Mouse (Mus musculus): Measurements from ENCODE around the gene Ankle1. TPM values are rescaled to one million over a fixed set of nuclear protein-coding genes. Genes with fewer than 3 reads are reported as not detected.

The Ankle1 gene
- polyA plus RNA-seq, 1 experiment from 2014 or later: 51.6 TPM

DNA sequence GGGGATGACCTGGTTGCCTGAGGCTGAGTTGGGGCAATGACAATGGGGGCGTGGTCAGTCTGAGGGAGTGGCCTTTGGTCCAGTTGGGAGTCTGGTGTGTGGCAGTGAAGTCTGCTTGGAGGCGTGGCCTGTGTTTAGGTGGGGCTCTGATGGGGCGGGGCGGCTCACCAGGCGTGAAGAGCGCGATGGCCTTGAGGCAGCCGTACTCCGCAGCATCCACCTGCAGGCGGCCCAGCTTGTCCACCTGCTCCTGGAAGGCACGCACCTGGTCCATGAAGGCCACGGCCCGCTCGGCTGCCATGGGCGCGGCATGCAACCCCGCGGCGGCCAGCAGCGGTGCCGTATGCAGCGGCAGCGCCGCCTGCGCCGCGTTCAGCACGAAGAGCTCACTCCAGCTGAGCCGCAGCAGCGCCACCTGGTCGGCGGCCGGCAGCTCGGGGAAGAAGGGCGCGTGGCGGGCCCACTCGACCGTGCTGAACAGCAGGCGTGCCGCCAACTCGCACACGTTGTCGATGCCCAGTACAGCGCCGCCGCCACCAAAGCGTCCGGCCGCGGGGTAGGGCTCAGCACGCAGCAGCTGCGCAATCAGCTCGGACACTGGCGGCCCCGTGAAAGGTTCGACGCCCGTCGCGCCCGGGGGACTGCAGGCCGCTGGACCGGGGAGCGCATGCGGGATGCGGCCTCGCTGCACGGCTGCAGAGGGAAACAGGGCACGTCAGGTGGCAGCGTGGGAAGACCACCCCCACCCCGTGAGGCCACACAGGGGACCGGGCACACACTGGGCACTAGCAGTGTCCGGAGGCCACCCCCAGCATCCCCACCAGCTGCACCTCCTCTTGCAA lies 30.0 kb upstream of the Ankle1 start:
- Histone ChIP-seq H3K9me3 (replicated peaks) (no peaks in the 10 kb centered on the region), H3K36me3 (peaks cover 77% of the 10 kb centered on the region), H3K4me3 (peak overlapping the region; percentile 47), H3K27me3 (ENCODE audit: low read depth, poor library complexity, severe bottlenecking) (peaks cover 17% of the 10 kb centered on the region), H3K27ac (replicated peaks) (peak overlapping the region; percentile 74), H3K4me1 (peaks cover 70% of the 10 kb centered on the region)
- peak; percentile 68 for DNase-seq (ENCODE audit: low spot score)
- 5% methylated on average over 74 of the region's 74 CpGs for WGBS

DNA sequence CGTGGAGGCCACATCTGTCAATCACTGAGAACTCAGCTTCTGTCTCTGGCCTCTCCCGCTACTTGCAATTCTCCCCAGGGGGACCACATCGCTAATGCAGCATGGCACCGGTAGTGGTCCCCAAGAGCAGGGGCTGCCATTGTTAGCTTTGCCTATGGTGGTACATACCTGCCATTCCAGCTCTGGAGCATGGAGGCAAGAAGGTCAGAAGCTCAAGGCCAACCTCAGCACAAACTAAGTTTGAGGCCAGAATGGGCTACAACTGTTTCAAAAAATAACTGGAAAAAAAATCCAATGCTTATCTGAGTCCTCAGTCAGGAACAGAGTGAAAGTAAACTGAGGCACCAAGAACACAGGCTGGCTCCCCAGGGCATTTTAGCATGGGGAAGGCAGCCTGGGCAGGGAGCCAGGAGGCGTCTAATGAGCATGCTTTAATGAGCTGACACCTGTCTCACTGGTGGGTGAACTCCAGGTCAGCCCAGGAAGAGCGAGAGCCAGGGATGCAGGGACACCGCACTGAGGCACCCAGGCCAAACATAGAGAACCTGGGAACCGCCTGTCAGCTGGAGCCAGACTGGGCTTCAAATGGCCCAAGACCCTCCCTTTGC lies 29.3 kb upstream of the Ankle1 start:
- peak overlapping the region; percentile 47 for H3K4me3 ChIP-seq
- peaks cover 77% of the 10 kb centered on the region for H3K36me3 ChIP-seq
- H3K4me1 ChIP-seq: peaks cover 71% of the 10 kb centered on the region
- 43% methylated on average over 8 of the region's 8 CpGs for WGBS
- H3K9me3 ChIP-seq (replicated peaks): no peaks in the 10 kb centered on the region
- peak; percentile 32 for DNase-seq (ENCODE audit: low spot score)
- peaks cover 17% of the 10 kb centered on the region for H3K27me3 ChIP-seq (ENCODE audit: low read depth, poor library complexity, severe bottlenecking)
- peak overlapping the region; percentile 74 for H3K27ac ChIP-seq (replicated peaks)

DNA sequence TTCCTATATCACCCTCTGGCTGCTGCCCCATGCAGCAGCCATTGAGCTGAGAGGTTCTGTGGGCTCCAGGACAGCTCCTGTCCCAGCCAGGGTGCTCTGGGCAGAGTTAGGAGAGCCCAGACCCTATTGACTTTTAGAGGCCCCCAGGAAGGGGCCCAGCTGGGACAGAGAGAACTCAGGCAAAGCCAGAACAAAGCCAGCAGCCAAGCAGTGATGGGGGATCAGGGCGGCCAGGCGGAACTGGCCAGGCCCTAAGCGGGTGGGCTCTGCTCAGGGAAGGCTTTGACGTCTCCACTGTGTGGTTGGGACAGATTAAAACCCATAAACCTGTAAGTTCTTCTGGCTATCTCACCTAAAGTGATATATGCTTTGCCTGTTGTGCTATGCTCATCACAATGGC lies 26.8 kb upstream of the Ankle1 start:
- Histone ChIP-seq H3K27ac (replicated peaks) (peak overlapping the region; percentile 99), H3K9me3 (replicated peaks) (no peaks in the 10 kb centered on the region), H3K4me3 (peak overlapping the region; percentile 99), H3K36me3 (peaks cover 53% of the 10 kb centered on the region), H3K4me1 (peaks cover 90% of the 10 kb centered on the region), H3K27me3 (ENCODE audit: low read depth, poor library complexity, severe bottlenecking) (peaks cover 17% of the 10 kb centered on the region)
- peak; percentile 61 for DNase-seq (ENCODE audit: low spot score)
- WGBS: 16% methylated on average over 4 of the region's 4 CpGs

DNA sequence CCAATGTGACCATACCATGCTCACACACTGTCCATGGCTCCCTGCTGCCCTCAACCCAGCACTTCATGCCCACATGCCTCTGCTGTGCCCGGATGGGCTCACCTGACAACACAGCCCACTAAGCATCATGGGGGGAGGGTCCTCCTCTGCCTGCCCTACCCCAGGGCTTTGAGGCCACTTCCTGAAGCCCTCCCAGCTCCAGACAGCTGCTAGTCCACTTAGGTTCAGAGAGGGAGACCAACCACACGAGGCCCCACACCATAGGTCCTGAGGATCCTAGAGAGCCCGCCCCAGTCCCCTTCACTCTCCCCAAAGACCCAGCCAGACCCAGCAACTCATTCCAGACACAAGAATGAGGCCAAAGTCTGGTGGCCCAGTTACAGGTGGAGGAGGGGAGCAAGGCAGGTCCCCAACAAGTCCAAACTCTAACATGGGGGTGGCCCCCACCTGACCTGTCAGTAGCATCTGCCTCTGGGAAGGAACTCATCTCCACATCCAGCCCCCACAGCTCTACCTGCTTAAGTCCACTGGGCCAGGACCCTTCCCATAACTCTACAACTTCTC lies 26.2 kb upstream of the Ankle1 start:
- 26% methylated on average over 3 of the region's 3 CpGs for WGBS
- peaks cover 94% of the 10 kb centered on the region for H3K4me1 ChIP-seq

DNA sequence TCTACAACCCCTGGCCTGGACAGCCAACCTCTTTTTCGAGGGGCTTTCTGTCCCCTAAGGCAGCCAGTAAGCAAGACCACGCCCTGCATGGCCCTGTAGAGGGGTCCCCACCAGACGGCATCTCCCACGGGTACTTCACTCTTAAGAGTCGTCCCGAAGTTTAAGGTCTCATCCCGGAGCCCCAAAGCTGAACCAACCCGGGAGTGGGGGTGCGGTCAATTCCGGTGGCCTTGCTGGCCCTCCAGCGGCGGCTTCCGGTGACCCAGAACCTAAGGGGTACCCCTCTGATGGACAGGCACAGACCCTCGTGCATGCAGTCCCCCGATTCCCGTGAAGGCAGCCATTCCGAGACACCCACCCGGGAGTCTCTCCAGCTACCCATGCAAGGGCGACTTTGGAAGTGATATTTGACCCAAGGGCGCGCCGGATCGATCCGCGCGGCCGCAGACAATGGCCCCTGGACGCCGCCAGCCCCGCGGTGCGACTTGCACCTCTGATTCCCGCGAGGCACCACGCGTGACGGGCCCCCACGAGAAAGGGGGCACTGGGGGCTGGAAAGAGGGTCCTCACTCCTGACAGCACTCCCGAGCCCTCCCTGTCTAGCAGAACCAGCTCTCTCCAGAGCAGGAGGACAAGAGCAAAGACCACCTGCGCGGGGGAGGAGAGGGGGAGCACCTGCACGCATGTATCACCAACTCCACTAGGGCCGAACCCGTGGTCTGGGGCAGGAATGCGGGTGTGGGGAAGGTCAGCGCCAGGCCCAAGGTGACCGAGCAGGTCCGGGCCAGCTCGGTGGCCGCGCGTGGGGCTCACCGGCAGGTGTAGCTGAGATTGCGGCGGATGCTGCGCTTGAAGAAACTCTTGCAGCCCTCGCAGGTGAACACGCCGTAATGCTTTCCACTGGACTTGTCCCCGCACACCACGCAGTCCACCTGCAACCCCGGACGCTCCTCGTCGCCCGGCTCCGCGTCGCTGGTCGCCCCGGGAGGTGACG lies 25.3 kb upstream of the Ankle1 start:
- WGBS: under 1% methylated on average over 72 of the region's 72 CpGs

More for the DNA sequence above, 26.2 kb upstream of the Ankle1 start:
- H3K4me3 ChIP-seq: peak overlapping the region; percentile 99
- peak overlapping the region; percentile 99 for H3K27ac ChIP-seq (replicated peaks)
- H3K27me3 ChIP-seq (ENCODE audit: low read depth, poor library complexity, severe bottlenecking): peaks cover 17% of the 10 kb centered on the region
- H3K36me3 ChIP-seq: peaks cover 47% of the 10 kb centered on the region
- no peaks in the 10 kb centered on the region for H3K9me3 ChIP-seq (replicated peaks)
- peak; percentile 42 for DNase-seq (ENCODE audit: low spot score)

DNA sequence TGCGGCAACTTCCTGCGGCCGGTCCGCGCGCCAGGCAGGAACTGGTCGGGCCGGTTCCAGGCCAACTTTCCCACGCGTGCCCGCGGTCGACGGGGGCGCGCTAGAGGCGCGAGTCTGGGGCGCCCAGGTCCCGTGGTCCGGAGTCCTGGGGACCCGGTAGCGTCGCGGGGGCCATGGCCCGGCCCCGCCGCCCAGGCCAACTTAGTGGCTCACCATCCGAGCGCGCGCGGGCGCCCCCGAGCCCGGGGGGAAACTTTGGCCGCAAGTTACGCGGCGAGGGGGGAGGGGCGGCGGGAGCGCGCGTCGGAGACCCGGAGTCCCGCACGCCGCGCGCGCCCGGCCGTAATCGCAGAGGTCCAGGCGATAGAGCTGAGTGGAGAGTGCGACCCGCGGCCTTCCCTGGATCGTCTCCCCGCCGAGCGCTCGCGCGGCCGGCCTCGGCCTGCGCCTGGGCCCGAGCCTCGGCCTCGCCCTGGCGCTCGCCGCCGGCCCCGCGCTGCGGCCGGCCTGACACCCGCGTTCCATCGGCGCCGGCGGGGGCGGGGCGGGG lies 24.3 kb upstream of the Ankle1 start, which contains the start of gene Nr2f6:
Nr2f6 (minus strand) TSS at position 540 of the 550 bp plus-strand sequence.
- H3K36me3 ChIP-seq: peaks cover 28% of the 10 kb centered on the region
- peaks cover 87% of the 10 kb centered on the region for H3K4me1 ChIP-seq
- H3K9me3 ChIP-seq (replicated peaks): no peaks in the 10 kb centered on the region
- H3K4me3 ChIP-seq: peak within 1 kb of the TSS; percentile 99
- peaks cover 15% of the 10 kb centered on the region for H3K27me3 ChIP-seq (ENCODE audit: low read depth, poor library complexity, severe bottlenecking)
- peak within 1 kb of the TSS; percentile 99 for H3K27ac ChIP-seq (replicated peaks)
- peak; percentile 82 for DNase-seq (ENCODE audit: low spot score)
- under 1% methylated on average over 88 of the region's 89 CpGs for WGBS

More for the DNA sequence above, 25.3 kb upstream of the Ankle1 start:
- peak overlapping the region; percentile 99 for H3K4me3 ChIP-seq
- peaks cover 91% of the 10 kb centered on the region for H3K4me1 ChIP-seq
- peak overlapping the region; percentile 99 for H3K27ac ChIP-seq (replicated peaks)
- peak; percentile 45 for DNase-seq (ENCODE audit: low spot score)
- H3K9me3 ChIP-seq (replicated peaks): no peaks in the 10 kb centered on the region
- peaks cover 38% of the 10 kb centered on the region for H3K36me3 ChIP-seq
- H3K27me3 ChIP-seq (ENCODE audit: low read depth, poor library complexity, severe bottlenecking): peaks cover 17% of the 10 kb centered on the region

DNA sequence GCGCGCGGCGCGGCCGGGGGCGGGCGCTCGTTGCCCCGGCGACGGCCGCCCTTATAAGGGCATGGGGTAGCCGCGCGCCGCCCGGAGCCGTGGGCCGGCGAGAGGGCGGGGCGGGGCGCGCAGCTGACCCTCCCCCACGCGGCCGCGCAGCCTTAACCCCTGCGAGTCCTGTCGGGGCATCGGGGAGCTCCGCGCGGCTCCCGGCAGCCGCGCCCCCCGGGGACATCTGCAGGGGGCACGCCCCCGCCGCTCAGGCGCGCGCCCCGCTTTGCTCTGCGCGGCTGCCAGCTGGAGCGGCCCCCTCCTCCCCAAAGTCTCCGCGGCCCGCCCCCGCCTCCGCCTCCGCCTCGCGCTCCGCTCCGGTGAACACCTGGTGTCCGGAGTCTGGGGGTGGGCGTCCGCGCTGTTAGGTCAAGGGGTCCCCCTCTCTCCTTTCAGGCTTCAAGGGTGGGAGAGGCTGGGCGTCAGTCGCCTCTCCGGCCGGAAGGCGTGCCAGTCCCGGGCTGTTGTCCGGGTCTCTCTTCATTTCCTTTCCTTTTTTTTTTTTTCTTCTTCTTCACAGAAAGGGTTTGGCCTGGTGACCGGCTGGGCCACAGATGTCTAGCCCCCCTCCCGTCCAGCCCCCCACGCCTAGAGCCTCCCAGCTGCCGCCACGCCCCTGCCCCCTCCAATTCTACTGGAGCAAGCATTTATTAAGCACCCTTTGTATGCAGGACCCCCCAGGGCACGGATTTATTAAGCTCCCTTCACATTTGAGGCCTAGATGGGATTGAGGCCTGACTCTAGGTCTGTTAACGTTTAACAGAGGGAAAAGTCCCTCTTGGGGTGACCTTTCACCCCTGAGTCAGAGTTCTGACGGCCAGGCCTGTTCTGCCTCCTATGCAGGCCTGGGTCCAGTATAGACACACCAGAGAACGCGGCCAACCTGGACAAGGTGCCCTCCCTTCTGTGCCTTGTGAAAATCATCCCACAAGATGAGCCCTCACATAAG lies 23.5 kb upstream of the Ankle1 start:
- WGBS: under 1% methylated on average over 80 of the region's 80 CpGs
- Histone ChIP-seq H3K27ac (replicated peaks) (peak overlapping the region; percentile 99), H3K9me3 (replicated peaks) (no peaks in the 10 kb centered on the region), H3K27me3 (ENCODE audit: low read depth, poor library complexity, severe bottlenecking) (peaks cover 7% of the 10 kb centered on the region; the same call in 1 of the 2 replicates), H3K4me1 (peaks cover 80% of the 10 kb centered on the region), H3K36me3 (peaks cover 20% of the 10 kb centered on the region), H3K4me3 (peak overlapping the region; percentile 99)
- peak; percentile 90 for DNase-seq (ENCODE audit: low spot score)

DNA sequence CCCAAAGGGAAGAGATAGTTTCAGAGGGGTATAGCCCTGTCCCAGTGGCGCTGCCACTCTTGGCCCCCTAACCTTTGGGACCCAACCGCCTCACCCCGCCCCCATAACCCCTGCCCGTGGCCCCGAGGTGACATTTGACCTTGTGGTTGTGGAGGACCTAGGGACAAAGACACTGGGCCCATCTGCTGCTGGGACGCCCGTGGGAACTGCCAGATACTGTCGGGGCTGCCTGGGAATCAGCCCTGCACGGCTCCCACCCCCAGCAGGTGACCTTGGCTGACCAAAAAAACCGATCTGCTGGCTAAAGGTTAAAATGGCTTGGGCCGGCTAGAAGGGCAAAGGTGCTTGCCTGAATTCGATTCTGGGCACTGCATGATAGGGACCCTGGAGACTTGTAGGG lies 22.4 kb upstream of the Ankle1 start:
- Histone ChIP-seq H3K4me1 (peaks cover 68% of the 10 kb centered on the region), H3K36me3 (peaks cover 9% of the 10 kb centered on the region), H3K27ac (replicated peaks) (peak overlapping the region; percentile 99), H3K27me3 (ENCODE audit: low read depth, poor library complexity, severe bottlenecking) (no peaks in the 10 kb centered on the region), H3K4me3 (peak overlapping the region; percentile 99), H3K9me3 (replicated peaks) (no peaks in the 10 kb centered on the region)
- 2% methylated on average over 12 of the region's 12 CpGs for WGBS
- peak; percentile 71 for DNase-seq (ENCODE audit: low spot score)

DNA sequence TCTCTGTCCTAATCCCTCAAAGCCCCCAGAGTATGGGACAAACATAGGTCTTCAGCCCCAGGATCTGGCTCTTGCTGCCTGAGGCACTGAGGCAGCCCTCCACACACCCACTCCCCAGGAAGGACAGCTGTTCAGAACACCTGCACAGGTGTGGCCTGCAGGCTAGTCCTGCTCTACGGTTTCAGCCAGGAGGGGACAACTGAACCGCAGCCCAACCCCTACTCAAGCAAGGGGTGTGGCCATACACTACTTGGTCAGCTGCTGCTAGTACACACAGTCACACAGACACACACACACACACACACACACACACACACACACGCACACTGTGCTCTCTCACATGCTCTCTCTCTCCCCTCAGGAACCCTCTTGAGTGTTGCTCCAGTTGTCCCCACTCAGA lies 21.9 kb upstream of the Ankle1 start:
- WGBS: 36% methylated on average over 3 of the region's 3 CpGs
- Histone ChIP-seq H3K4me3 (peak overlapping the region; percentile 99), H3K9me3 (replicated peaks) (no peaks in the 10 kb centered on the region), H3K4me1 (peaks cover 64% of the 10 kb centered on the region), H3K36me3 (peaks cover 4% of the 10 kb centered on the region; the same call in 1 of the 2 replicates), H3K27ac (replicated peaks) (peak overlapping the region; percentile 99), H3K27me3 (ENCODE audit: low read depth, poor library complexity, severe bottlenecking) (no peaks in the 10 kb centered on the region)
- DNase-seq (ENCODE audit: low spot score): no peak

DNA sequence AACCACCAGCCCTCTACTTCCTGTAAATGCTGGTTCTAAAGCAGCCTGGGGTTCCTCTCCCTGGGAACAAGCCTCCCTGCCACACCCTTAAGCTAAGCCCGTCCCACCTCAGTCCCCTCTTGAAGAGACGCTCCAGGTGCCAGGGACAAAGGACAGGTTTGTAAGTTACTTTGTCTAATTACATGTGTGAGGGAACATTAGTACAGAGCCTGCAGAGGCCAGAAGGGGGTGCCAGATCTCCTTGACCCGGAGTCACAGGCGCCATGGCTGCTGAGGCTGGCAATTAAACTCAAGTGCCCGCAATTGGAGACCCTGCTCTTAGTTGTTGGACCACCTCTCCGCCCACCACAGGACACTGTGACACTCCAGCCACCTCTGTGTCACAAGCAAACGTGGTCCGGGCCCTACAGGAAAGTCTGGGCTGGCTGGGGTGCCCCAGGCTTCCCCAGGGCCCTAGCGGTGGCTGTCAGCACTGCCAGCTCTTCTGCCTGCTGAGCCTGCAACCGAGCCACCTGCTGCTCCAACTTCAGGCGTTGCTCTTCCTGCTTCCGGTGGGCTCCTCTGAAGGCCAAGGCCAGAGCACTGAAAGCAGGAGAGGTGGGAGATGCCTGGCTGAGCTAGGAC lies 20.5 kb upstream of the Ankle1 start:
- Histone ChIP-seq H3K36me3 (no peaks in the 10 kb centered on the region), H3K9me3 (replicated peaks) (no peaks in the 10 kb centered on the region), H3K27me3 (ENCODE audit: low read depth, poor library complexity, severe bottlenecking) (no peaks in the 10 kb centered on the region), H3K4me1 (peaks cover 49% of the 10 kb centered on the region), H3K27ac (replicated peaks) (peak overlapping the region; percentile 99), H3K4me3 (peak overlapping the region; percentile 14; the same call in 1 of the 2 replicates)
- 71% methylated on average over 12 of the region's 12 CpGs for WGBS
- DNase-seq (ENCODE audit: low spot score): no peak

Measured in midbrain, embryonic 10.5 days (tissue).